Mouse (Mus musculus) kidney, adult 8-10 months (tissue): ENCODE results near the gene Plcb4.
A peak's percentile ranks its signal among the peaks of the same experiment; 100 is the strongest.

Experiments used
- DNase-seq, 2 experiments: peaks; one replicate each; pipeline ENCODE4 v3.0.0; 2022

Plcb4 gene

DNA sequence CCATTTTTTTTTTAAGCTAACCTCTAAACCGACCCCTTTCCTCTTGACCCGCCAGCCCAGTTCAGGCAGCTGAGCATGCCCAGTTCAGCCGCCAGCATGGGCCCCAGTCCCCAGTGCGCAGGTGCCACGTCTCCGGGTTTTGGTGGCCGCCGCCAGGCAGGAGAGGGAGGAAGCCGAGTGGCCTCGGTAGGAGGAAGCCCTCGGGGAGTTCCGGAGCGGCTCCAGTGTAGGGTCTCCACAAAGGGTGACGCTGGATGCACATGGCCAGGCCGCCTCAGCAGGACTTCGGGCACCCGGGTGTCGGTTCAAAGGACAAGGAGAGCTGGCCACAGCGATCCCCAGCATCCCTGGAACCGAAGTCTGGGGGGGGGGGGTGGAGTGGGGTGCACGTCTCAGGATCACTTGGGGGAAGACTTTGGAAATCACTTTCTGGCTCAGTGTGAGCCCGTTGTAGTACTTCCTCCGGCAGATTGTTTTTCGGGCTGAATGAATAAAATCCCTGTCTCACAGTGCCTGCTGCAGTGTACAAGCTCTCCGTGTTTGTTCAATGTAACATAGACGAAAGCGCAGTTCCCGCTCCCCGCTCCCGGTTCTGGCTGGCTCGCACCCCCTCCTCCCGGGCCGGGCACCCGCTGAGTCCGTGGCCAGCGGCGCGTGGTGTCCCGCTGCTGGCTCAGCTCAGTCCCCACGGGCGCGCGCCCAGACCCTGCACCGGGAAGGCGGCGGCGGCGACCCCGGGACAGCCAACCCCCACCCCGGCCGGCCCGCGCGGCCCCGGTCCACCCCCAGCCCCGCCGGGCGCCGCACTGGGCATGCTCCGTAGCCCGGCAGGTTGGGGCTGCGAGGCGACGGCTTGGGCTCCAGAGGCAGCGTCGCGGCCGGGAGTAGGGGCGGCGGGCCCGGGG, at the start of gene Plcb4:
Plcb4 (plus strand) TSS at position 526 of the 905 bp plus-strand sequence.
- DNase-seq = peak; percentile 70 to 71

DNA sequence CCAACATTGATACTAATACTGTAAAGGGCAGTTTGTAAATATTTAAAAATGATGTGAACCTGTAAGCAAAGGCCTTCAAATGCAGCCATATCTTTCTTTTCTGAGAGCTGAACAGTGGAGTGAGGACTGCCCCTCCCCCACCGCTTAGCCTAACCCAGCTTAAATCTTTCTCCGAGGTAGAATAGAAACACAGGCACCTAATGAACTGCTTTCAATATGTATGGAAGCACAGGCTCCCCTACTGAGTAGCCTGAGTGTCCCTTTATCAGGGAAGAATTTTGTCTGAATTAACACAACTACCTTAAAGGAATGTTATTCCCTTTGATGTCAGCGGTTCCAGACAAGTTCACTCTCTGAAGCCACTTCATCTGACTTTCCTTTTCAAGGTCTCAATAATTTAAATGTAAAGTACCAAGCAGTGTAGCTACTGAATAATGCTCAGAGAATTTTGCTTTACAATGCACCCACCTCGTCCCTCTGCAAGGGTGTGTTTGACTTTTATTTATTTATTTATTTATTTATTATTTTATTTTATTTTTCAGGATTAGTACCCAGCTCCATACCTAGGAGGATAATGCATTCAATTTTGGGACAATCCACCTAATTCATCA, 44.1 kb upstream of the Plcb4 start:
- no peak for DNase-seq

DNA sequence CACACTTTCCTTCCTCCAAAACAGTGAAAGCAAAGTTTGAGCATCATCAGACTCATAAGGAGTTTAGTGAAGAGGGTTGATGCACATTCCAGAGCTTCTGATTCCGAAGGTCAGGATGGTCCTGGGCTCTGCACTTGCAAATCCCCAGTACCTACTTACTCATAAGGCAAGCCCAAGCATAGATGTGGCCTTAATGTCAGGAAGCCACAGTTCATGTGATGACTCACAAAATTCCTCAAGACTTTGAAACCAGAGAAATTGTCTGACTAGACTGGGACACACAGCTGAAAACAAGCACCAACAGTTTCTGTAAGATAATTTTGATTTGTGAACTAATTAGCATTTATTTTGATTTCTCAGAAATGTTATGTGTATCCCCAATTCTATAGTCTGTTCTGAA, 42.7 kb upstream of the Plcb4 start:
- no peak for DNase-seq

DNA sequence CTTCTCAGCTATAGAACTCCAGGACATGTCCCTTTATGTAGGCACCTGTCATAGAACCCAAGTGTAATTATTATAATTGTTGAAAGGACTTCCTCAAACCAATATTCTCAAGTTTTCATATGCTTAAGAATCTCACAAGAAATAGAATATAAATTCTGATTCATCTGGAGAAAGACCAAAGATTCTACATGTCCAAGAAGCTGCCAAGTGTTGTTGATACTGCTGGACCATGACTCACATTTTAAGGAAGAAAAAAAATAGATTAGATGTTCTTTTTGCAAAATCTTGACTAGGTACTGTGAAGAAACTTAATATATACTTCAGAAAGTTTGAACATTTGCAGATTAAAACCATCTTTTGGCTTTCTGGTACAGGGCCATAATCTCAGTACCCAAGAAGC, 40.3 kb upstream of the Plcb4 start:
- no peak for DNase-seq

DNA sequence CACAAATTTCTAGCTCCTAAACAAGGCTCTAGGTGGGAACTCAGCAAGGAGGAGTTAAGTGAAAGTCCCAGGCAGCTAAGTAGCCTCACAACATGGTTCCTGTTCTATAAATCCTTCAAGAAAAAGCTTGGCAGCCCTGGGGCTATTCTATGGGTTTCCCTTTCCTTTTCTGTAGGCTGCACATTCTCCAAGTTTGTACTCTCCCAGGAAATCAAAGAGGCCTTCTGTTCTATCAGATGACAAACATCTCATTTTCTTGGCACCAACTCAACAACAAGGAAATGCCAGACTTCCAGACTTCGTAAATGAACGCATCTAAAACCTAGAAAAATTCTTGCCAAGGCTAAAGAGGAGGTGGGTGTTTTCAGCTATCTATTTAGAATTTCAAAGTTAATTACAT, 38.9 kb upstream of the Plcb4 start:
- no peak for DNase-seq

DNA sequence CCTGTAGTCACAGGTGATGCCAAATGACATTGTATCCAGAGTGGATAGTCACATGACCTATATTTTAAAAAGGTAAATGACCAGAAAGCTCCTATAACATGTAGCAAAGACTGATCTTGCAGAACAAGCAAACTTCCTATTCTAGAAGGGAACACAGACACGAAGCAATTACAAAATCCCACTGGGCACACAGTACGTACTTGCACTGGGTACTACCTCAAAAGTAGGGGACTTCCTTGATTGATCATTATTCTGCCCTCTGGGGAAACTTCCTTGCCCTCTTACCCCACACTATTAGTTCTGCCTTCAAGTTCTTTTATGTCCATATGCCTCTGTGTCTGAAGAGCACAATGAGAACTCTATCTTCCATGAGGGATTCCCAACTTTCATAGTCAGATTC, 31.0 kb upstream of the Plcb4 start:
- DNase-seq = no peak

DNA sequence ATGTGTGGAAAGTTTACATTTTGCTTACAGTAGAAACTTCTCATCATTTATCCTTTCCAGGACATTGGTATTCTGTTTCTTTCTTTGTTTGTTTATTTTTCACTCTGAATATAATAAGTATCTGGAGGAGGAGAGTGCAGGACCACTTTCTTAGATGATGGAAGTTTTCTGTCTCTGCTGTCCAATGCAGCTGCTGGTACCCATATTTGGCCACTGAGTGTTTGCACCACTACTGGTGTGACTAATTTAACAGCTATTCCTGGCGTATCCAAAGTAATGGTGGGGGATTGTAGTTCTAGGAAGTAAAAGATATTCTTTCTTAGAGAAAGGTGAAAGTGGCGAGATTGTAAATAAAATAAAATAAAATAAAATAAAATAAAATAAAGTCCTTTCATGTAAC, 21.6 kb upstream of the Plcb4 start:
- no peak for DNase-seq

DNA sequence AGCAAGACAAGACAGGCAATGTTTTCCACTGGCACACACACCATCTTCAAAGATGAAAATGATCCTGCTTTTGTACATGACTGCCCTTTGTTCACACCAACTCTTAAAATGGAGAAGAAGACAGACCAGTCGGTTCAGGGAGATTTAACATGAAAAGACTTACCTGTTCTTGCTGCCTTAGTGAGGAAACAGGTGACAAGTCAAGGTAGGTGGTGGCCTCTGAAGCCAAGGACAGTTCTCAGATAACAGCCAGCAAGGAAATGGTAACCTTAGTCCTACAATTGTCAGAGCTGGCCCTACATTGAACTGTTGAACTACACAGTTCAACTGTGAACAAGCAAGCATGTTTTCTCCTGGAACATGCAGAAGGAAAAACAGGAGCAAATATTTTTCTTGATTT, 17.8 kb upstream of the Plcb4 start:
- no peak for DNase-seq

DNA sequence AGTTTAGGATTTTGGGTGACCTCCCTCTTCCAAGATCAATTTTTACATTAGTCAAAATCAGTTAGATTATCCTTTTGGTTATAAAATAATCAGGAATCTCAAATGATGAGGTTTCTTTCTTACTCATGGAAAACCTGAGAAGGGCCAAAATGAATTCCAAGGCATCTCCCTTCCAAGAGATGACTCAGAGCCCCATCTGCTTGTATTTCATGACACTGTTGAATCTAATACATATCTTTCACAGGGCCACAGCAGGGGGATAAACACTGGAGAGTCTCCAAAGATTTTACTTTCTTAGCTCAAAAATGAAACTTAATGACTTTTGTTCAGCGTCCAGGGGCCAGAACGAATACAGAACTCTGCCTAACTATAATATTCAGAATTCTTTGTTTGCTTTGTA, 17.2 kb upstream of the Plcb4 start:
- DNase-seq = no peak

DNA sequence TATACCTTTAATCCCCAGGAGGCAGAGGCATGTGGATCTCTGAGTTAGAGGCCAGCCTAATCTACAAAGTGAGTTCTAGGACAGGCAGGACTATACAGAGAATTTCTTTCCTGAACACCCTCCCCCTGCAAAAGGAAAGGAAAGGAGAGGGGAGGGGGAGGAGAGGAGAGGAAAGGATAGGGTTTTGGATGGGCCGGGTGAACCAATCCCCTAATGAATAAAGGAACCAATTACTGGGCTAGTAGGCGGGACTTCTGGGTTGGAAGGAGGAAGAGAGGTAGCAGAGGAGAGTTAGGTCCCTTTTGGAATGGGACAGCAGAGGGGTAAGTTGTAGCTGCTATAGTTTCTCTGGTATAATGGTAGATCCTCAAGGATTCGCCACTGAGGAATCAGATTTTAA, 12.6 kb upstream of the Plcb4 start:
- DNase-seq = no peak

DNA sequence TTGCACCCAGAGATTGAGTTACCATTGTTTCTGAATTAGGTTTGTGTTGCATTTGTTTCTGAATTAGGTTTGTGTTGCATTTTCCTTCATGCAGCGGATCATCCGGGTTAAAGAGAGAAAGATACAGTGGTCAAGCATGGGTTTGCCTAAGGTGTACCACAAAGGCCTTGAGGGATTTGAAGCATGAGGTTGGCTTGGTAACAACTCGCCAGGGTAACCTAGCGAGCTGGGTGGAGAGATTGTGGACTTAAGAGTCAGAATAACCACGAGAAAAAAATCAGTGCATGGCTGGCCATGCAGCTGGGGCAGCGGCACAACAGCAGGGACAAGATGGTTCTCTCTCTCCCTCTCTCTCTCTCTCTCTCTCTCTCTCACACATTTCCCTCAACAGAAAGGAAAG, 12.2 kb upstream of the Plcb4 start:
- DNase-seq = no peak

DNA sequence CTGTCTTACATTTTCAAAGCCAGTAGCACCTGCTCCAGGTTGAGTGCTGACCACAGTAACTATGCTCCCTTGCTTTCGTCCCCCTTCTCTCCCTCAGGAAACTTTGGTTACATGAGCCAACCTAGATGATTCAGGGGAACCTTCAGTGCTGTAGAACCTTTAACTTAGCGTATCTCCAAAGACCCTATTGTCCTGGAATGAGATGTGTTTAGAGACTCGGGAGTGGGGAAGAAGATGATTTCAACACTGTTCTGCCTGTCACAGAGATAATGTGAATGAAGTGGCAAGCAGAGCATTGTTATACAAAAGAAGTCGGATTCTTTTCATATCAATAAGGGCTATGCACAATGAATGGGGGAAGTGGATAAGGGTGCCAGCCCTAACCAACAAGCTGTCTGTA, 10.8 kb upstream of the Plcb4 start:
- DNase-seq = no peak

DNA sequence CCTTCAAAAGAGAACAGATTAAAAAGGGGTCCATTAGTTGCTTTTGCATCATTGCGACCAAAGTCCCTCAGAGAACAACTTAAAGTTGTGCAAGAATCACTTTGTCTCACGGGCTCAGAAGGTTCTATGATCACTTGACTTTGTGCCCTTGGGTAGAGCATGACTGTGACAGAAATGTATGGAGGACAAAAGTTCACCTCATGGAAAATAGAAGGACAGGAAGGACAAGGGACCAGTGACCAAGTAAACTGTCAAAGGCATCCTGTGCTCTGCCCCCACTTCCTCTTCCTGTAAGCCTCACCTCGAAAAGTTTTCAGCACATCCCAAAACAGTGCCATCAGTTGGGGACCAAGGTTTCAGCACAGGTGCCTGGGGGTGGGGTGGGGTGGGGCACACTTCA, 7.9 kb upstream of the Plcb4 start:
- no peak for DNase-seq

DNA sequence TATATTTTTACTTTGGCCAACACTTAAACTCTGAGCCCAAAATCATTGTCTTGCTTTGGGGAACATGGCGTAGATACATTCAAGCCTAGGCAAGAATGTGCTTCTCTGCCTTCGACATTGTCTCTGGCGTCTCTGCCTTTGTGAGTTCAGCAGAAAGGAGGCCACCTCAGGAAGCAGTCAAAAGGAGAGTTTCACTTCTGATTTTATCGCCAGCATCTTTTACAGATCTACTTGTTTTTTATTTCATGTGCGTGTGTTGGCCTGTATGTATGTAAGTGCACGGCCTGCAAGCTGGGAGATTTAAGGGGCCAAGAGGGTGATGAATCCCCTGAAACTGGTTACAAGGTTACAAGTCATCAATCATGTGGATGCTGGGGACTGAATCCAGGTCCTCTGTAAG, 6.8 kb upstream of the Plcb4 start:
- DNase-seq = no peak

DNA sequence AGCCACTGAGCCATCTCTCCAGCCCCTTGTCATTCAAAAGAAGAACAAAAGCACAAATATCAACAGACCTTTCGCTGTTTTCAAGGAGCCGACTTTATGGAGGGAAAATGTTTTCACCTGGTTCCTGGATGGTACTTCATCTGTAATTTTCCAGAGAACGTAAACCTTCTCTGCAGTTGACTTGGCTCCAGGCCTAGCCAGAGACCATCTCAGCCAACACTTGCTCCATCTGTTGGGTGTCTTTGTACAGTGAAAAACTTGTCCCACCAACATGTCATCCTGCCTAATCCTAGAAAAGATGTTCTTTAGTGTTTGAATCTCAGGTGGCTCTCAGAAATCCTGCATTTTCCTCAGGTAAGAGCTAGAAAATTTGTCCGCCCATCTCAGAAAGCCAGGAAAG, 6.4 kb upstream of the Plcb4 start:
- DNase-seq = no peak

DNA sequence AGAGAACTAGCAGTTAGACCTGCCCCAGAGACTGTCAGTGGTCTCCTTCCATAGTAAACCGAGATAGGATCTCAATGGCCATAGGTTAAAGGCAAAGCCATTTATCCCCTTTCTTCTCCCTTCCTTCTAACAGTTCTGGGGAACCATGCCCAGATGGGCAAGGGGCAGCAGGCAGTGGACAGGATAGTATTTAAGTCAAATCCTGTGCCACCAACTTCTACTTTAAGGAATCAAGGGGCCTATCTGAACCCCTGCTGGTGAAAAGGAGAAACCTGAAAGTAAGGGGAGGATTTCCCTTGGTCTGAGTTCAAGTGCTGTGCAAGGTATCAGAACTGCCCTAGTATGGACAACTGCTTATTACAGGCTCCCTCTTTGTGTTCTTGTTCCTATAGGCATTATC, 2.9 kb upstream of the Plcb4 start:
- no peak for DNase-seq

DNA sequence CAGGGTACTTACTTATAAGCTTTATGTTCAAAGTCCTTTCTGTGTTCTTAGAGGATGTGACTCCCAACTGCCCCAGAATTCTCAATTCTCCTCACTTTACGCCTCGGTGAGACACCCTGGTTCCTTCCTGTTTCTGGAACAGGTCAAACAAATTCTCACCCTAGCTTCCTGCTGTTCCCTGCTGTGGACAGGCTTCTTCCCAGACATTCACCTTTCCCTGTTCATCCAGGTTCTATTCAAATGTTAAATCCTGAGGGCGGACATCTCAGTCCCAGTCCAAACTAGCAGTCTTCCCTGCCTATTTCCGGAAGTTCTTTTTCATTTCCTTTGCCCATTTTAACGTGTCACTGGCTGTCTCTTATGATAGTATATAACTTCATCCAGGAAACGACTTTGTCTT, 2.2 kb upstream of the Plcb4 start:
- DNase-seq = no peak

DNA sequence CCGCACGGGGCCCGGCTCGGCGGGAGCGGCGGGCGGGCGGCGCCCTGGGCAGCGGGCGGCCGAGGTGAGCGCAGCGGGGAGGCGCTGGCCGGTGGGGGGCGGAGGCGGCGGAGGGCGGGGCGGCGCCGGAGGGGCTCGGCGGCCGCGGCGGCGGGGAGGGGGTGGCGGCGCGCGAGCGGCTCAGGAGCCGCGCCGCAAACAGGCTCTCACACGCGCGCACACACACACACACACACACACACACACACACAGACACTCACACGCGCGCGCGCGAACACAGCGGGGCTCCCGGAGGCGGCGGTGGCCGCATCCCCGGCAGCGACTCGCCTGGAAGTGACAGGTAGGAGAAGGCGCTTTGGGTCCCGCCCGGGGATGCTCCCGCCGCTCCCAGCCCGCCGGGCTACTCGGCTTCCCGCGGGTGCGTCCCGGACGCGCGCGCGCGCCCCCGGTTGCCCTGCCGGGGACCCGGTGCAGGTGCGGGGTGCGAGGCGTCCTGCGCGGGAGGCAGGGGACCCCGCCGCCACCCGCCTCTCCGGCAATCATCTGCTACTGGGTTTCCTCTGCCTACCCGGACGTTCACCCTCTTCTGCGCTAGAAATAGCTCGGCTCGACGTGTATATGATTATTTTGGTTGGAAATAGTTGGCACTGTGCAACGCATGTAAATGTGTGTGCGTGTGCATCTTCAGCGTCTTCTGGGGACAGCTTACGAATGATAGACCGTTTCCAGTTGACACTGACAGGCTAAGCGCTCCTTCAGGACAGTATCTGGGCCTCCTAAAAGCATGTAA, 775 bp downstream of the Plcb4 start:
- DNase-seq = peak in 1 of 2 experiments; percentile 31

DNA sequence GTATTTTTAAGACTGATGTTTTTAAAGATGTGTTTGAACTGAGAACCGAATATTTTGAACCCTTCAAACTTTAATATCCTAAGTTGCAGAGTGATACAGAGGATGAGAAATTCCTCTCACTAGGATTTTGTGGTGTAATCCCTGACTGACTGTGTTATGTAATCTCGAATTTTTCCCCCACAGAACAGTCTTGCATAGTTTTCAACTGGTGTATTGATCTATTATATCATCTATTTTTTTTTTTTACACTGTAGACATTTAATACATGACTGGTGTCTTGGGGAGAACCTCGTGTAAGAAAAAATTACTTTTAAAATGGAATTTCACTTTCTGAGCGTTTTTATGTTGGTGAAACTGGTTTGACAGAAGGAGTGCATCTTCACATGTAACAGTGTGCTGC, 2.0 kb downstream of the Plcb4 start:
- DNase-seq = no peak

DNA sequence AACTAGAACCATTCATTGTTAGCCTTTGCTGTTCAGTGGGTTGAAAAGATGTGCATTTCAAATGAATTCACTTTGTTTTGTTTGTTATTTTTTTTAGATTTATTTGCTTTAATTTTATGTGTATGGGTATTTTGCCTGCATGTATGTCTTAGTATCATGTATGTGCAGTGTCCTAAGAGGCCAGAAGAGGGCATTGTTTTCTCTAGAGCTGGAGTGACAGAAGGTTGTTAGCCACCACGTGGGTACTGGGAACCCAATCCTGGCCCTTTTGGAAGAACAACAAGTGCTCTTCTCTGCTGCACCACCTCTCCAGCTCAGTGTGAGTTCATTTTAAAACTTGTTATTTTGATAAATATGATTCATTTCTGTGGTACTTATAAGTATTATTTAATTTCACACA, 5.0 kb downstream of the Plcb4 start:
- DNase-seq = no peak

DNA sequence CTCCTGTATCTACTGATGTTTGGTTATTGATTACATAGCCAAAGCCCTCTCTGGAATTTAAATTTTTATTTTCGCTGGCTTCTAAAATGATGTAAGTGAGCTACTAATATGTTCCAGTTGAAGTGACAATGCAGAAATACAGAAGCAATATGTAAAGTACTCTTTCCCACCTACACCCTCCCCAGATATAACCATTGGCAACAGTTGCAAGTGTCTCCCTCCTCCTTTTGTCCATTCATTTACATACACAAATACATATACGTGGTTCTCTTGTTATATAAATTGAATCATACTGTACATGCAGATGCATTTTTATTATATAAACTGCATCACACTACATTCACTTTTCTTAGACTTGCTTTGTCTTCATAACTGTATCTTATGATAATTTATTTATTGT, 8.7 kb downstream of the Plcb4 start:
- DNase-seq = no peak

DNA sequence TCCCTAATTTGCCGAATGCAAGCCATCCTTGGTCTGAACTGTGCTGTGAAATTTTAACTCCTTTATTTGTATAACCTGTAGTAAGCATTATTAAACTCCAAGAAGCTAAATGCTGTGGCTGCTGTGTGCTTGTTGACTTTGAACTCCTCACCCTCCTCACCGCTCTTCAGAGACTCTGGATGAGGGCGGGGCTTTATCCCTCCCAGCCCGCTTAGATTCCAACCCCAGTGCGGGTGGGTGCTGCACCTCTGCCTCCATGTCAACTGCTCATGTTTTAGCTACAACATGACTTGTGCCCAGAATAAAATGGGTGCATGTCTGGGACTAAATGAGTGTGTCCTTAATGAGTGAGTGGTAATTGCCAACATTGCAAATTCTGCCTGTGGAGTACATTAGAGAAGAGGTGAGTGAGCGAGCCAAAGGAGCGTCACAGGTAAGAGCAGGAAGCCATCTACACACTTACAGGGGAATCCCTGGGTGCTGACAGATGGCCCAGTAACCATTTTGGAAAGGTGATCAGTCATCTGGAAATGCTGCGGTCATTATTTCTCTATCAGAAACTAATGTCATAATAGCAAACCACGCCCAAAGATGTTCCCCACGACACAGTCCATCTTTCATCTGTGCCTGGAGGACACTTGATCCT, 13.8 kb downstream of the Plcb4 start:
- DNase-seq = no peak

DNA sequence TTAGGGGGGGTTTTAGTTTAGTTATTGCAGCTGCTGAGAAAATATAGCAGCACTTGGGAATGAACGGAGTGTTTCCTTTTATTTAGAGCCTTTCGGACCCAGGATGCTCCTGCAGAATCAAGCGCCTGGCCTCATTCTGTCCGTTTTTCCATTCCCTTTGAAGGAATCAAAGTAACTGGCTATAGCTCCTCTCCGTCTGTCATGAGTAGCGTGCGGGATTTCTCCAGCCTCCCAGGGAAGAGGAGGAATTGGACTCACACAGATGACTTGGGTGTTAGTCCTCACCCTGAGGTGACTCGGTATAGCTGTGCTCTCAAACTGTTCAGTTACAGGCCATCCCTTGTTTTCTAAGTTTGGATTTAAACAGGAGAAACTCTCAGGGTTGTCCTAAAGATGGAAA, 14.8 kb downstream of the Plcb4 start:
- DNase-seq = no peak
